Mouse (Mus musculus) heart, adult 8-10 months (tissue): ENCODE measurements around the gene Tex19.2. TPM values are rescaled to one million over a fixed set of nuclear protein-coding genes. Genes with fewer than 3 reads are reported as not detected.

Experiments
- DNase-seq: peaks from one replicate; pipeline ENCODE4 v3.0.0; 2022; ENCODE audit warnings: low spot score
- total RNA-seq, 4 experiments: library from RNA; stranded (reverse); gene quantifications; 2 replicates each; pipeline ENCODE4 v1.2.4; 2022

The Tex19.2 gene
- not detected for total RNA-seq

GRCm38 (mm10) chr11:121118577-121118976, at the start of gene Tex19.2:
Gene Tex19.2, minus strand, starts transcription at chr11:121118677.
- DNase-seq, result no peak

GRCm38 (mm10) chr11:121163751-121164150, 45.3 kb upstream of the Tex19.2 start:
- no peak for DNase-seq

- DNase-seq, result no peak
These were observed 42.3 kb upstream of the Tex19.2 start for GRCm38 (mm10) chr11:121160636-121161346.

GRCm38 (mm10) chr11:121159971-121160370, 41.5 kb upstream of the Tex19.2 start, which contains the start of gene Uts2r:
Gene Uts2r, plus strand, starts transcription at chr11:121160271.
- DNase-seq, result no peak

GRCm38 (mm10) chr11:121156411-121156891, 38.0 kb upstream of the Tex19.2 start:
- DNase-seq, result peak; percentile 32

GRCm38 (mm10) chr11:121154203-121154602, 35.7 kb upstream of the Tex19.2 start:
- no peak for DNase-seq

- no peak for DNase-seq
These were observed 29.7 kb upstream of the Tex19.2 start for GRCm38 (mm10) chr11:121148193-121148592.

- DNase-seq, result no peak
These were observed 27.4 kb upstream of the Tex19.2 start, which contains the start of gene Tex19.1 for GRCm38 (mm10) chr11:121145865-121146264. Gene Tex19.1, plus strand, starts transcription at chr11:121146143.

- no peak for DNase-seq
These were observed 25.0 kb upstream of the Tex19.2 start for GRCm38 (mm10) chr11:121143325-121144015.

- DNase-seq, result no peak
These were observed 20.3 kb upstream of the Tex19.2 start for GRCm38 (mm10) chr11:121138732-121139131.

- DNase-seq, result no peak
These were observed 19.2 kb upstream of the Tex19.2 start for GRCm38 (mm10) chr11:121137682-121138081.

GRCm38 (mm10) chr11:121134600-121134999, 16.1 kb upstream of the Tex19.2 start:
- DNase-seq, result no peak

GRCm38 (mm10) chr11:121129616-121130015, 11.1 kb upstream of the Tex19.2 start:
- no peak for DNase-seq

GRCm38 (mm10) chr11:121127441-121127840, 9.0 kb upstream of the Tex19.2 start:
- no peak for DNase-seq

GRCm38 (mm10) chr11:121126395-121126794, 7.9 kb upstream of the Tex19.2 start:
- no peak for DNase-seq

GRCm38 (mm10) chr11:121125522-121126172, 7.2 kb upstream of the Tex19.2 start:
- DNase-seq, result no peak

- DNase-seq, result no peak
These were observed 5.0 kb upstream of the Tex19.2 start for GRCm38 (mm10) chr11:121123438-121123837.

- no peak for DNase-seq
These were observed 3.7 kb upstream of the Tex19.2 start for GRCm38 (mm10) chr11:121122024-121122670.

GRCm38 (mm10) chr11:121121151-121121550, 2.7 kb upstream of the Tex19.2 start:
- DNase-seq, result no peak

- no peak for DNase-seq
These were observed 371 bp downstream of the Tex19.2 start for GRCm38 (mm10) chr11:121118106-121118505.

- DNase-seq, result no peak
These were observed 6.2 kb downstream of the Tex19.2 start for GRCm38 (mm10) chr11:121112091-121112775.
